Mouse (Mus musculus) neural tube, embryonic 13.5 days (tissue): ENCODE data around the gene Ugt2b1. TPM values are rescaled to one million over a fixed set of nuclear protein-coding genes. Genes with fewer than 3 reads are reported as not detected.

Source experiments
- ATAC-seq: fragments of 200-750 bp; cut with Nextera tagmentation; 2 replicates; pipeline ENCODE4 v1.8.0; 2017; ENCODE audit warnings: low read depth, mild to moderate bottlenecking, moderate TSS enrichment, moderate library complexity
- H3K27ac ChIP-seq: fragments of 300-500 bp; sonication (generic); replicated peaks from 2 replicates; pipeline ENCODE4 v1.5.1; 2015; ENCODE audit warnings: moderate library complexity, mild to moderate bottlenecking, inconsistent platforms
- H3K27me3 ChIP-seq: fragments of 300-500 bp; sonication (generic); 2 replicates; pipeline ENCODE4 v1.6.1; 2015; ENCODE audit warnings: mild to moderate bottlenecking, inconsistent platforms
- H3K36me3 ChIP-seq: fragments of 300-500 bp; sonication (generic); 2 replicates; pipeline ENCODE4 v1.6.1; 2015; ENCODE audit warnings: mild to moderate bottlenecking, inconsistent platforms
- H3K4me1 ChIP-seq: fragments of 300-500 bp; sonication (generic); replicated peaks from 2 replicates; pipeline ENCODE4 v1.6.1; 2015; ENCODE audit warnings: inconsistent platforms
- H3K4me2 ChIP-seq: fragments of 300-500 bp; sonication (generic); 2 replicates; pipeline ENCODE4 v1.6.1; 2015; ENCODE audit warnings: inconsistent platforms, mild to moderate bottlenecking, moderate library complexity
- H3K4me3 ChIP-seq: fragments of 300-500 bp; sonication (generic); 2 replicates; pipeline ENCODE4 v1.5.1; 2015; ENCODE audit warnings: mild to moderate bottlenecking, inconsistent platforms
- H3K9ac ChIP-seq: fragments of 300-500 bp; sonication (generic); 2 replicates; pipeline ENCODE4 v1.6.1; 2015; ENCODE audit warnings: moderate library complexity, mild to moderate bottlenecking, inconsistent platforms
- H3K9me3 ChIP-seq: fragments of 300-500 bp; sonication (generic); 2 replicates; pipeline ENCODE4 v1.6.1; 2016; ENCODE audit warnings: inconsistent platforms
- WGBS: fragments of 180-500 bp; shearing (Covaris S2); methylation state at CpG from one replicate; pipeline ENCODE4 v1.1.7; 2015; 5-methylcytosine and 5-hydroxymethylcytosine counted together
- polyA plus RNA-seq: library from polyadenylated mRNA; unstranded; fragments of >200 nt; fragmentation: Nextera tagmentation; extraction: Ambion mirVana; gene quantifications from 2 replicates; pipeline ENCODE4 v1.2.1, GENCODE M21; 2015

Gene Ugt2b1
- polyA plus RNA-seq, 1 experiment from 2014 or later: not detected

- no peaks in the 10 kb centered on the region for H3K36me3 ChIP-seq
- H3K27me3 ChIP-seq: no peaks in the 10 kb centered on the region
- no peaks in the 10 kb centered on the region for H3K4me1 ChIP-seq
- 88% methylated on average over 1 of the region's 1 CpGs for WGBS
- H3K4me2 ChIP-seq: no peak overlapping the region
- no peak for ATAC-seq
- no peak overlapping the region for H3K27ac ChIP-seq
- no peak overlapping the region for H3K9ac ChIP-seq
- no peak overlapping the region for H3K4me3 ChIP-seq
- no peaks in the 10 kb centered on the region for H3K9me3 ChIP-seq
Observed at GRCm38 (mm10) chr5:86887081-86887480, 39.2 kb downstream of the Ugt2b1 start.

GRCm38 (mm10) chr5:86886620-86887019, 39.7 kb downstream of the Ugt2b1 start:
- Histone ChIP-seq H3K4me1 (no peaks in the 10 kb centered on the region), H3K9ac (no peak overlapping the region), H3K27me3 (no peaks in the 10 kb centered on the region), H3K36me3 (no peaks in the 10 kb centered on the region), H3K9me3 (no peaks in the 10 kb centered on the region), H3K27ac (no peak overlapping the region), H3K4me3 (no peak overlapping the region), H3K4me2 (no peak overlapping the region)
- no peak for ATAC-seq
- 59% methylated on average over 3 of the region's 3 CpGs for WGBS

DNA sequence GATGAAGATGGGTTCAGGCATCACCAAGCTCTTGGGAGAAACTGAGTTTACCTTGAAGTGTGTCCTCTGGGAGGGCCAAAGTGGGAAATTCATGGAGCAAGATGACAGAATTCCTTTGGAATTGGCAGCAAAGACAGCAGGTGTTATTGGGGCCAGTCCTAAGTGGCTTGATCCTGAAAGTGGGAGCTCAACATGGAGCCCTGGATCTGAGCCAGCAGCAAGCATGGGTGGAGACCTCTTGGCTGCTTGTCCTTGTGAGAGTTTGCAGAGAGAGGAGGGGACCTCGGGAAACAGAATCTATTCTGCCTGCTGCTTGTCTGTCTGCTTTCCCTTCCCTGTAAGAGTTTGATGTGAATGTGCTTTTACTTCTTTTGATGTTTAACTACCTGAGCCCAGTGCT, 54.5 kb downstream of the Ugt2b1 start:
- H3K4me2 ChIP-seq: no peak overlapping the region
- H3K4me3 ChIP-seq: no peak overlapping the region
- H3K4me1 ChIP-seq: no peaks in the 10 kb centered on the region
- H3K9ac ChIP-seq: no peak overlapping the region
- no peaks in the 10 kb centered on the region for H3K9me3 ChIP-seq
- ATAC-seq: no peak
- H3K36me3 ChIP-seq: no peaks in the 10 kb centered on the region
- H3K27me3 ChIP-seq: no peaks in the 10 kb centered on the region
- no peak overlapping the region for H3K27ac ChIP-seq
- WGBS: 50% methylated on average over 1 of the region's 1 CpGs

Other genes with a start within 250 kb of the Ugt2b1 start
- not detected in 2 replicates for gene Tmprss11e, start 180.7 kb downstream of the Ugt2b1 start, polyA plus RNA-seq
- 36.8 and 41.7 TPM in 2 replicates for gene Ythdc1, start 122.3 kb downstream of the Ugt2b1 start, polyA plus RNA-seq
- gene Ugt2b34, start 19.6 kb downstream of the Ugt2b1 start, polyA plus RNA-seq: not detected in 2 replicates
- gene Ugt2b35, start 74.3 kb upstream of the Ugt2b1 start, polyA plus RNA-seq: not detected in 2 replicates
- not detected in 2 replicates for gene Ugt2b36, start 166.0 kb upstream of the Ugt2b1 start, polyA plus RNA-seq
- not detected in 2 replicates for gene Ugt2b5, start 213.8 kb upstream of the Ugt2b1 start, polyA plus RNA-seq